Mouse (Mus musculus): ENCODE measurements around the gene Ryr2. TPM values are rescaled to one million over a fixed set of nuclear protein-coding genes. Genes with fewer than 3 reads are reported as not detected.

Ryr2 gene
- polyA plus RNA-seq, 1 experiment from 2014 or later = 0.32 TPM

DNA sequence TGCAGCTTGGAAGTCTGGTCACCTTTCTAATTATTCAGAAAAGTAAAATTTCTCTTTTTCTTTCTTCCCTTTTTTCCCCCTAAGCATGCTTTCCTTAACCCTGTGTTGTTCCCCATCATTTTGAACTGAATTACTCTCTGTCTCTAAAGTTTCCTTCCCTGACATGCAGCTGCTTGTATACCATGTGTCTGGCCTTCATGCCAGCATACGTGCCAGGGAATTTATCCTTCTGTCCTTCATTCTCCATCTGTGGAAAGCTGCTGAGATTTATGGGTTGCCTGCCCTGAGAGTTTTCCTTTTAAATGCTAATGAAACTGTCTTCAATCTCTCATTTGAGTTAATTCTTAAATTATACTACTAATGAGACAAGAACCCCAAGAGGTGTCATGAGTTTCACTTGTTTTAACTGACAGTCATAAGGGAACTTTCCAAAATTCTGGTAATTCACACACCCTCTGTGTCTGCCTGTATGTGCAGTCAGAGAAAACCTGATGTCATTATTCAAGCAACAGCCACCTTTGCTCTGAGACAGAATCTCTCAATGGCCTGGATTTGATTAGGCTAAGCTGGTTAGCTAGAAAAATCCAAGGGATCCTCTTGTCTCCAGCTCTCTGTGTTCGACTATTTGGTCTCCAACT, 595.1 kb downstream of the Ryr2 start:
- 69% methylated on average over 2 of the region's 2 CpGs for WGBS
- Histone ChIP-seq H3K4me3 (ENCODE audit: low read length) (no peak overlapping the region), H3K4me1 (ENCODE audit: control insufficient read depth, insufficient read depth, low read length) (no peaks in the 10 kb centered on the region), H3K36me3 (ENCODE audit: control insufficient read depth, insufficient read depth, low read length) (no peaks in the 10 kb centered on the region), H3K27ac (ENCODE audit: low read depth, low read length) (no peak overlapping the region), H3K9ac (ENCODE audit: low read depth, low read length) (no peak overlapping the region), H3K4me2 (replicated peaks; ENCODE audit: low read depth, low read length) (no peak overlapping the region), H3K27me3 (ENCODE audit: control insufficient read depth, insufficient read depth, low read length) (no peaks in the 10 kb centered on the region), H3K9me3 (ENCODE audit: control insufficient read depth, low read length) (no peaks in the 10 kb centered on the region)
- no peak for ATAC-seq (ENCODE audit: low FRiP score, low TSS enrichment)

Other genes starting within 250 kb of the Ryr2 start
- gene Mtr, start 151.2 kb upstream of the Ryr2 start, polyA plus RNA-seq (2014; fragmentation: Nextera tagmentation; extraction: Ambion mirVana) = 7.2 and 19.7 TPM in 2 replicates
- 0.64 and 1.7 TPM in 2 replicates for gene Actn2, start 233.8 kb upstream of the Ryr2 start, polyA plus RNA-seq (2014; fragmentation: Nextera tagmentation; extraction: Ambion mirVana)